Mouse (Mus musculus): Measurements from ENCODE around the gene Zfp663. TPM values are rescaled to one million over a fixed set of nuclear protein-coding genes. Genes with fewer than 3 reads are reported as not detected.
A peak's percentile ranks its signal among the peaks of the same experiment; 100 is the strongest.

Gene Zfp663
- total and polyA plus RNA-seq, 2 experiments from 2014 or later, result 0.47 to 2.3 TPM

- DNase-seq (ENCODE audit: low spot score) (no peak), ATAC-seq (no peak)
- WGBS, result 90% methylated on average over 6 of the region's 6 CpGs
- Histone ChIP-seq H3K4me3 (ENCODE audit: low read length) (no peak overlapping the region), H3K36me3 (ENCODE audit: insufficient read depth, low read length) (peaks cover 46% of the 10 kb centered on the region; the same call in 1 of the 2 replicates), H3K9ac (replicated peaks; ENCODE audit: low read length) (no peak overlapping the region), H3K4me2 (ENCODE audit: low read depth, low read length) (no peak overlapping the region), H3K4me1 (ENCODE audit: insufficient read depth, low read length) (peaks cover 17% of the 10 kb centered on the region), H3K27me3 (ENCODE audit: insufficient read depth, low read length) (no peaks in the 10 kb centered on the region), H3K27ac (no peak overlapping the region), H3K9me3 (ENCODE audit: low read length) (no peaks in the 10 kb centered on the region)
- no peak for TF ChIP-seq CTCF (IDR thresholded peaks at IDR 0.05; ENCODE audit: low read depth)
Observed at GRCm38 (mm10) chr2:165307801-165308200, 60.7 kb downstream of the Zfp663 start.

GRCm38 (mm10) chr2:165305438-165305837 lies 63.1 kb downstream of the Zfp663 start:
- no peak for TF ChIP-seq CTCF (IDR thresholded peaks at IDR 0.05; ENCODE audit: low read depth)
- H3K4me1 ChIP-seq (ENCODE audit: insufficient read depth, low read length), result peaks cover 9% of the 10 kb centered on the region
- DNase-seq (ENCODE audit: low spot score) (no peak), ATAC-seq (no peak)
- H3K27me3 ChIP-seq (ENCODE audit: insufficient read depth, low read length), result no peaks in the 10 kb centered on the region
- no peak overlapping the region for H3K4me2 ChIP-seq (ENCODE audit: low read depth, low read length)
- H3K27ac ChIP-seq, result no peak overlapping the region
- 92% methylated on average over 8 of the region's 8 CpGs for WGBS
- H3K9me3 ChIP-seq (ENCODE audit: low read length), result no peaks in the 10 kb centered on the region
- H3K36me3 ChIP-seq (ENCODE audit: insufficient read depth, low read length), result peaks cover 45% of the 10 kb centered on the region; the same call in 1 of the 2 replicates
- H3K4me3 ChIP-seq (ENCODE audit: low read length), result no peak overlapping the region
- no peak overlapping the region for H3K9ac ChIP-seq (replicated peaks; ENCODE audit: low read length)

GRCm38 (mm10) chr2:165304819-165305218 lies 63.7 kb downstream of the Zfp663 start:
- Histone ChIP-seq H3K36me3 (ENCODE audit: insufficient read depth, low read length) (peaks cover 42% of the 10 kb centered on the region; the same call in 1 of the 2 replicates), H3K9me3 (ENCODE audit: low read length) (no peaks in the 10 kb centered on the region), H3K9ac (replicated peaks; ENCODE audit: low read length) (no peak overlapping the region), H3K4me3 (ENCODE audit: low read length) (no peak overlapping the region), H3K27me3 (ENCODE audit: insufficient read depth, low read length) (no peaks in the 10 kb centered on the region), H3K27ac (no peak overlapping the region), H3K4me2 (ENCODE audit: low read depth, low read length) (no peak overlapping the region), H3K4me1 (ENCODE audit: insufficient read depth, low read length) (peaks cover 3% of the 10 kb centered on the region; the same call in 1 of the 2 replicates)
- ATAC-seq, result no peak
- no peak for TF ChIP-seq CTCF (IDR thresholded peaks at IDR 0.05; ENCODE audit: low read depth)
- 87% methylated on average over 19 of the region's 19 CpGs for WGBS
- no peak for DNase-seq (ENCODE audit: low spot score)

GRCm38 (mm10) chr2:165303354-165304012 lies 65.0 kb downstream of the Zfp663 start:
- ATAC-seq (no peak), DNase-seq (ENCODE audit: low spot score) (no peak)
- Histone ChIP-seq H3K4me2 (ENCODE audit: low read depth, low read length) (no peak overlapping the region), H3K4me3 (ENCODE audit: low read length) (no peak overlapping the region), H3K27me3 (ENCODE audit: insufficient read depth, low read length) (no peaks in the 10 kb centered on the region), H3K9ac (replicated peaks; ENCODE audit: low read length) (no peak overlapping the region), H3K36me3 (ENCODE audit: insufficient read depth, low read length) (peaks cover 36% of the 10 kb centered on the region; the same call in 1 of the 2 replicates), H3K27ac (no peak overlapping the region), H3K4me1 (ENCODE audit: insufficient read depth, low read length) (no peaks in the 10 kb centered on the region), H3K9me3 (ENCODE audit: low read length) (no peaks in the 10 kb centered on the region)
- 83% methylated on average over 6 of the region's 6 CpGs for WGBS
- peak; percentile 16; the same call in 1 of the 2 replicates for TF ChIP-seq CTCF (IDR thresholded peaks at IDR 0.05; ENCODE audit: low read depth)

GRCm38 (mm10) chr2:165301409-165301808 lies 67.1 kb downstream of the Zfp663 start:
- H3K36me3 ChIP-seq (ENCODE audit: insufficient read depth, low read length), result peaks cover 44% of the 10 kb centered on the region
- no peak overlapping the region for H3K4me2 ChIP-seq (ENCODE audit: low read depth, low read length)
- ATAC-seq, result no peak
- H3K27ac ChIP-seq, result peak overlapping the region; percentile 26
- H3K9ac ChIP-seq (replicated peaks; ENCODE audit: low read length), result no peak overlapping the region
- WGBS, result 55% methylated on average over 3 of the region's 3 CpGs
- no peaks in the 10 kb centered on the region for H3K4me1 ChIP-seq (ENCODE audit: insufficient read depth, low read length)
- no peak overlapping the region for H3K4me3 ChIP-seq (ENCODE audit: low read length)
- no peak for DNase-seq (ENCODE audit: low spot score)
- no peaks in the 10 kb centered on the region for H3K27me3 ChIP-seq (ENCODE audit: insufficient read depth, low read length)
- no peak for TF ChIP-seq CTCF (IDR thresholded peaks at IDR 0.05; ENCODE audit: low read depth)
- H3K9me3 ChIP-seq (ENCODE audit: low read length), result no peaks in the 10 kb centered on the region

Other genes starting within 250 kb of the Zfp663 start
- 47.3 and 53.4 TPM in 2 replicates for gene Cdh22, start 133.9 kb downstream of the Zfp663 start, total RNA-seq (2014; rRNA removed)
- gene Cdh22, start 133.9 kb downstream of the Zfp663 start, polyA plus RNA-seq (2015; fragmentation: Nextera tagmentation; extraction: Ambion mirVana), result 16.5 and 19.2 TPM in 2 replicates
- gene Slc35c2, start 80.9 kb downstream of the Zfp663 start, total RNA-seq (2014; rRNA removed), result 97.1 and 120 TPM in 2 replicates
- gene Slc35c2, start 80.9 kb downstream of the Zfp663 start, polyA plus RNA-seq (2015; fragmentation: Nextera tagmentation; extraction: Ambion mirVana), result 65.7 and 68.1 TPM in 2 replicates
- gene Elmo2, start 42.2 kb downstream of the Zfp663 start, total RNA-seq (2014; rRNA removed), result 99.4 and 105 TPM in 2 replicates
- gene Elmo2, start 42.2 kb downstream of the Zfp663 start, polyA plus RNA-seq (2015; fragmentation: Nextera tagmentation; extraction: Ambion mirVana), result 68.9 and 71.8 TPM in 2 replicates
- 14.8 and 16.4 TPM in 2 replicates for gene Zfp334, start 19.5 kb upstream of the Zfp663 start, total RNA-seq (2014; rRNA removed)
- gene Zfp334, start 19.5 kb upstream of the Zfp663 start, polyA plus RNA-seq (2015; fragmentation: Nextera tagmentation; extraction: Ambion mirVana), result 3.7 and 3.9 TPM in 2 replicates
- gene Ocstamp, start 31.7 kb upstream of the Zfp663 start, total RNA-seq (2014; rRNA removed), result 0.05 TPM in 1 of 2 replicates, not detected in the other
- 0.05 TPM in 1 of 2 replicates, not detected in the other for gene Ocstamp, start 31.7 kb upstream of the Zfp663 start, polyA plus RNA-seq (2015; fragmentation: Nextera tagmentation; extraction: Ambion mirVana)
- gene Slc13a3, start 104.5 kb upstream of the Zfp663 start, total RNA-seq (2014; rRNA removed), result 25.2 and 29.3 TPM in 2 replicates
- gene Slc13a3, start 104.5 kb upstream of the Zfp663 start, polyA plus RNA-seq (2015; fragmentation: Nextera tagmentation; extraction: Ambion mirVana), result 15.5 and 17.8 TPM in 2 replicates
- 39.7 and 41.2 TPM in 2 replicates for gene Trp53rka, start 124.6 kb upstream of the Zfp663 start, total RNA-seq (2014; rRNA removed)
- 35.0 and 35.7 TPM in 2 replicates for gene Trp53rka, start 124.6 kb upstream of the Zfp663 start, polyA plus RNA-seq (2015; fragmentation: Nextera tagmentation; extraction: Ambion mirVana)
- 4.5 and 4.9 TPM in 2 replicates for gene Slc2a10, start 135.1 kb upstream of the Zfp663 start, total RNA-seq (2014; rRNA removed)
- gene Slc2a10, start 135.1 kb upstream of the Zfp663 start, polyA plus RNA-seq (2015; fragmentation: Nextera tagmentation; extraction: Ambion mirVana), result 2.8 and 3.1 TPM in 2 replicates
- gene Eya2, start 226.3 kb upstream of the Zfp663 start, total RNA-seq (2014; rRNA removed), result 12.1 and 20.1 TPM in 2 replicates
- 9.9 and 10.0 TPM in 2 replicates for gene Eya2, start 226.3 kb upstream of the Zfp663 start, polyA plus RNA-seq (2015; fragmentation: Nextera tagmentation; extraction: Ambion mirVana)

All from hindbrain, postnatal 0 days (tissue).